Mouse (Mus musculus) gastrocnemius, adult 8-10 months (tissue): ENCODE results near the gene Anapc15-ps. TPM values are rescaled to one million over a fixed set of nuclear protein-coding genes. Genes with fewer than 3 reads are reported as not detected.

ENCODE experiments used
- DNase-seq, 2 experiments: peaks; one replicate each; pipeline ENCODE4 v3.0.0; 2022; ENCODE audit warnings: low spot score in 2 of 2
- total RNA-seq, 4 experiments: library from RNA; stranded (reverse); gene quantifications; 2 replicates each; pipeline ENCODE4 v1.2.4; 2022

Gene Anapc15-ps
- not detected for total RNA-seq

DNA sequence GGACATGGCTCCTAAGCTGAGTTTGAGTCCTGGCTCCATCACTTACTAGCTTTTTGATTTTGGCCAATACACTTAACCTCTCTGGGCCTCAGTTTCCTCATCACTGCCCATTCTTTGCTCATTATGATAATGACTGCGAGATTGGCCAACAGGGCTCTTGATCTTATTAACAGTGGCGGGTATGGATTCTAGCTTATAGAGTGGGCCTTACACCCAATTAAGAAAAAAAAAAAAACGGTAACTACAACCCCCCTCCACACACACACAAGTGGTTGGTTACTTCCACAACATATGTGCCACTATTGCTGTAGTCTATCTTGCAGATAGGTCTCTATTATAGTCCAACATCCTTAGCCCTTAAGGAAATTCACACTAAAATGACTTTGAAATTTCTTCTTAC lies at the start of gene Anapc15-ps:
Gene Anapc15-ps, minus strand, starts transcription at position 101 of the 400 bp plus-strand sequence.
- DNase-seq: no peak

- DNase-seq: no peak
Observed at GRCm38 (mm10) chr10:95722203-95722611, 49.0 kb upstream of the Anapc15-ps start.

- no peak for DNase-seq
Observed at GRCm38 (mm10) chr10:95720181-95720798, 47.0 kb upstream of the Anapc15-ps start.

DNA sequence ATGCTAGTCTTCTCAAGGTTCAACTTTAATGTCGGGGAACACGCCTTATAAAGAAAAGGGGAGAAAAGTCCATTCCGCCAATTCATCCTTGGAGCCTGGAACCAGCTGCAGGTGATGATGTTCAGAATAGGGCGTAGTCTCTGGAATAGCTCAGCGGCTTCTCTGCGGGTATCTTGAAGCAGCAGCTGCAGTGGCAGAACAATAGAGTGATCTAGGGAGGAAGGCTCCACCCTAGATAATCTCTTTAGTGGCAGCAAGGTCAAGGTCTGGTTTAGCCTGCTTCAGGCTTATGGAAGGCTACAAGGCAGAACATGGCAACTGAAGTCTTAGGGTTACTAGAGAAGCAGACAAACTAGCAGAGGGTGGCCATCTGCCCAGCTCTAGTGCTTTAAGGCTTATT lies 46.2 kb upstream of the Anapc15-ps start:
- DNase-seq: no peak

- DNase-seq: no peak
Observed at GRCm38 (mm10) chr10:95718760-95719159, 45.5 kb upstream of the Anapc15-ps start.

DNA sequence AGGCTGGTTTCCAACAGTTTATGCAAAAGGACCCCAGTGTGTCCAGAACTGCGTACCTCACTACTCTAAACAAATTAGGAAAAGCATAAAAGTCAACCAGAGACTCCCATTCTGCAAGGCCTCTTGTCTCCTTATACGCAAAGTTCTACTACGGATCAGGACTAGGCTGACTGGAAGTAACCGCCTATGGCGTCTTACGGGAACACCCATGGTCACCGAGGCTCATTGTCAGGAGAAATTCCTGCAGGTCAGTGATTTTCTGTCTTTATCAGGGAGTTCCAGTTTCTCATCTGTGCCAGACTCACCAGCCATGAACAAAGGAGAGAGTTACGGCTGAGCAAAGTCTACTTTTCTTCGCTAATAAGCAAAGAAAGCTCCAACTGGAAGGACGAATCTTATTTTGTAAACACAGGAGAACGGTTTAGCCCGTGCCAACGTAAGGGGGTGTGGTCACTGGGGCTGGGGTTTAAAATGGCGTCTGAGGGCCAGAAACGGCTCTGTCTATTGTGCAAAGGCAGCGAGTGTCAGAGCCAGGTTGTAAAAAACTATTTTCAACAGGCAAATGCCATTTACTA lies 43.9 kb upstream of the Anapc15-ps start:
- DNase-seq: no peak

GRCm38 (mm10) chr10:95715687-95716086 lies 42.4 kb upstream of the Anapc15-ps start:
- DNase-seq: no peak

DNA sequence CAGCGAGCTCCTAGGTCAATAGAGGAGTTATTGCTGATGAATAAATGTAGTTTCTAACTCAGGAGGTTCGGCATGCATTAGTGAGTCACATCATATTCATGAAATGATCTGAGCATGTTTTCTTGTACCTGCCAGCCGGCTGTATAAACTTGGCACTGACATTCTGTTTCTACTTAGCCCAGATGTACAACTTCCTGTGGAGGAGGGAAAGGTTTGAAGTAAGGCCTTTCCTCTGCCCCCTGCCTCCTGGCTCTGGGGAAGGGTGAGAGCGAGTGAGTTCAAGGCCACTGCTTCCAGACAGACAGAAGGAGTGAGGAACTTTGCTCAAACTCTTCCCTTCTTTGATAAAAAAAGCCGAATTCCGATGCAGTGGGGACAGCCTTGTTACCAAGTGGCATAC lies 39.0 kb upstream of the Anapc15-ps start:
- DNase-seq: no peak

- DNase-seq: no peak
Observed at GRCm38 (mm10) chr10:95709903-95710660, 36.8 kb upstream of the Anapc15-ps start.

DNA sequence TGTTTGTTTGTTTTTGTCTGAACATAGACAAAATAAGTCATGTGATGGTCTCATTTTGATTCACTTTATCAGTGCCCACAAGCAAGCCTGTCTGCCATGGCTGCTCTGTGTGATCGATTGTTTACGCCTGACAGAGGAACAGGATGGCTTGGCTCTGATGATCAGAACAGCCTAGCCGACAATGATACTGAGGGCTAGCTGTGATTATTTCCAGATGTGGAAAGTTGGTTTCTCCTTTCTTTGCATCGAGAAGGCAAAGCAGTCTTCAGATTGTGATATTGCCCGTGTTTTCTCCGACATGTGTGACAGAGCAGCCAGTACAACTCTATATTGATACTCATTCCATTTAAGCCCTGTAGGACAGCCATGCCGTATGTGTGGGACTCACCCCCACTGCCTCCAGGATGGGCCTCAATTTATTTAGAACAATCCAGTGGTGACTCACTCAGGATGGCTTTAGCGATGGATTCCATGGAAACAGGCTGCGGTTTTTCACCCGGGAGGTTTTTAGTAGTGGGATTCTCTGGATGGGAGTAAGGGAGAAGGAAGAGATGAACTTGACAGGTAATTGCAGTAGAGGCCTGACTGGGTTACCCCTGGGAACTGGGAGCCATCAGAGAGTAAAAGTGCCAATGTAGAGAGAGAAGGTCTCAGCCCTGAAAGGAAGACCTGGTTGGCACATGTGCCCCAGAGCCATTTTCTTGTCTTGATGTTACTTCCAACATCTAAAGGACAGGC lies 36.1 kb upstream of the Anapc15-ps start:
- no peak for DNase-seq

GRCm38 (mm10) chr10:95708001-95708400 lies 34.8 kb upstream of the Anapc15-ps start:
- DNase-seq: no peak

GRCm38 (mm10) chr10:95706867-95707266 lies 33.6 kb upstream of the Anapc15-ps start:
- no peak for DNase-seq

GRCm38 (mm10) chr10:95705747-95706146 lies 32.5 kb upstream of the Anapc15-ps start:
- DNase-seq: no peak

DNA sequence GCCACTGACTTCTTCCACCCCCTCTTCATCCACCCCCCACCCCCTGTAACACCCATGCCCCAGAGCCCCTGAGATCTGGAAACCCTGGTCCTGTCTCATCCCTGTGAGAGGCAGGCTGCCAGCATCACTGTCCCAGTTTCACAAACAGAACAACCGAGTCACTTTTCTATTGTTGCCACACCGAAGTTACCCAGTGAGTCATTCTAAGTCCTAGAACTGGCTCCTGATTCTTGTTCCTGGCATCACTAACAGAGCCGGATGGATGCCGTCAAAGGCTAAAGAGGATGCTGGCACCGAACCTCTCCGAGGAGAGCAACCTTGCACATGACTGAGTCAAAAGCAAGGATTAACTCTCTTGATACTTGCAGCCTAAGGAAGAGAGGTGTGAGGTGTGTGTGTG lies 31.6 kb upstream of the Anapc15-ps start:
- DNase-seq: no peak

- DNase-seq: no peak
Observed at GRCm38 (mm10) chr10:95703730-95704129, 30.5 kb upstream of the Anapc15-ps start.

DNA sequence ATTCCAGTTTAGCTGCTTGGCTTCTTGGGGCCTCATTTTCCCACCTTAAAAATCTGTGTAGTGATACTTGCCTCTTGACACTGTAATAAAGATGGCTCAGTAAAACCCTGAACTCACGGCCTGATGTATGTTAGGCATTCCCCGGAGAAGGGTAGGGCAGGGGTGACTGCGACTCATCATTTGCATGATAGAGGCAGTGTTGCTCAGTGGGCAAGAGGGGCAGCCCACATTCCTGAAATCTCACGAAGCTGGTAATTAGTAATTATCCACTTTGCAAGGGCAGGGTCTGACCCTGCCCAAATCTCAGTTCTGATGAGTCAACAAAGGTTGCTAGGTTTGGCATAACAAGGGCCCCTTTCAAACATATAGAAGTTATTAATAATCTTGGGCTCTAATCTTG lies 27.2 kb upstream of the Anapc15-ps start:
- DNase-seq: no peak

DNA sequence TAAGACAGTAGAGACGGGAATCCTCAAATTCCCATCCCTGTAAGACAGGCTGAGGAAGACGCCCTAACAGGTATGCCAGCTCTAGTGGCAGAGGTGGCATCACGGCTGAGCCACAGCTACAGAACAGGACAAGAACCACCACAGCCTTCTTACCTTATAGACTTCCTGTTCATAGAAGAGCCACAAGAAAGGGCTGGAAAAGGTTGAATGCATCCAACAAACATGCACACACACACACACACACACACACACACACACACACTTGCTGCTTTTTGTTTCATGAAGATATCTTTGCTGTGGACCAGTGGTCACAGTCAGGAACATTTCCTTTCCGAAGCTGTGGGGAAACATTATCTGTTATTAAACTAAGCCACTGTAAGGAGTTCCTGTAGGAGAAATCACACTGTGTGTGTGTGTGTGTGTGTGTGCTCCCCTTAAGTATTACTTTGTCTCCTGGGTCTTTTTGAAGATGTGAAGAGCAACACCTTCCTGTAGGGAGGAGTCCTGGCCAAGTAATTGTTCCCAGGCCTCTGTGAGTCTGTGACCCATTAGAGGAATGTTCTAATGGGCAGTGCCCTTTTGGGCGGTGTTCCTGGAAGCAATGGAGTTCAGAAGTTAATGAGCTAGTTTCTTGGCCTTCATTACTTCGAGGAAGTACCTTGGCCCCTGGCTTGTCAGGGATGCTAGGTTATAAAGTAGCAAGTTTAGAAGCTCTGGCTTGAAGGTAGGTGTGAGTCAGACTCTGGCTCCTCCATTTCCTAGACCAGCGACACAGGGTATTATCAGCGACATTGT lies 25.9 kb upstream of the Anapc15-ps start:
- no peak for DNase-seq

GRCm38 (mm10) chr10:95696253-95696641 lies 23.0 kb upstream of the Anapc15-ps start:
- no peak for DNase-seq

DNA sequence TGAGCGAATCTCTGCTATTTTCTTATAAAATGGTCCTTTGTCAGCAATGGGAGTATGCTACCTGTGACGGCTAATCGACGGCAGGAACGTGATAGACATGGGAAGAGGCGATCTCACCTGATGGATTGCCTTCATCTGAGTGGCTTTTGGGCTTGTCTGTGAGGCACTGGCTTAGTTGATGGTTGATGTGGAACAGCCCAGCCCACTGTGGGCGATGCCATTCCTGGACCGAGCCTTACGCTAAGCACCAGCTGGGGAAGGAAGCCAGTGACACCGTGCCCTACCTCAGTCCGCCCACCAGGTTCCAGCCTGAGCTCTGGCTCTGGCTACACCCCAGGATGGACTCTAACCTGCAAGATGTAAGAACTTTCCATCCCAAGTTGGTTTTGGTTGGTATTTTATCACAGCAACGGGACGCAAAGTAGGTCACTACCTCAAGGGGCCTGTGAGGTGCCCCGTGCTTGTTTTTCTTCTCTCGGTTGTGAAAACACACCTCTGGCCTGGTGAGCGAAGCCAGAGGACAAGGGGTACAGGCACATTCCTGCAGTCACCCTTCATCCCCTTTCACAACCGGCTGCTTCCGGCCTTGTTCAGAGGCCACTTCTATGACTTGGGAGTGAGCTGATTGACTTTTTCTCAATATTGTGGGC lies 22.5 kb upstream of the Anapc15-ps start:
- DNase-seq: no peak

GRCm38 (mm10) chr10:95694559-95695251 lies 21.5 kb upstream of the Anapc15-ps start:
- no peak for DNase-seq
